Mouse (Mus musculus) cerebellum, adult 2 months (tissue): ENCODE measurements at regions not wholly inside any gene's neighbourhood (a gene's known extent, or its start where the extent isn't known, plus 50 kb on each side); places are given as distances from the start of the nearest gene placed in this dataset.

ENCODE experiments used
- CTCF ChIP-seq: fragments of 200-500 bp; IDR thresholded peaks from 2 replicates; pipeline ENCODE4 v1.5.1; 2011; ENCODE audit warnings: low read depth, mild to moderate bottlenecking, control low read depth, low read length, moderate library complexity, borderline replicate concordance; ENCODE audit not compliant: insufficient read depth
- POLR2A ChIP-seq: fragments of 200-500 bp; IDR thresholded peaks from 2 replicates; pipeline ENCODE4 v1.6.1; 2011; ENCODE audit warnings: low read length, control low read depth, borderline replicate concordance; ENCODE audit not compliant: insufficient read depth

GRCm38 (mm10) chr1:169049846-169050245 is 481.4 kb downstream of the Nuf2 start:
- TF ChIP-seq POLR2A: no peak
- no peak for TF ChIP-seq CTCF
